Mouse (Mus musculus): ENCODE data around the gene Ppie. TPM values are rescaled to one million over a fixed set of nuclear protein-coding genes. Genes with fewer than 3 reads are reported as not detected.
"Not testable (repeated sequence)": the region's sequence is repeated elsewhere in the genome, so short reads cannot be mapped to it uniquely, and the experiment has no call there.

Gene Ppie
- total and polyA plus RNA-seq, 3 experiments = 14.4 to 23.8 (median 23.6) TPM

GRCm38 (mm10) chr4:123126626-123127025 is 13.1 kb downstream of the Ppie start:
- TF ChIP-seq CTCF (IDR thresholded peaks at IDR 0.05) (no peak), EP300 (IDR thresholded peaks at IDR 0.05; ENCODE audit: insufficient read depth, low read depth, low read length) (no peak)
- no peaks in the 10 kb centered on the region for H3K4me1 ChIP-seq (ENCODE audit: control insufficient read depth, insufficient read depth, low read length)
- H3K27me3 ChIP-seq (ENCODE audit: control insufficient read depth, insufficient read depth, low read length) = no peaks in the 10 kb centered on the region
- WGBS = 94% methylated on average over 7 of the region's 7 CpGs
- DNase-seq = no peak
- no peak overlapping the region for H3K9ac ChIP-seq (ENCODE audit: low read depth, low read length)
- intact Hi-C loops (cut with DNase I) = no loop called here
- H3K36me3 ChIP-seq (ENCODE audit: control insufficient read depth, insufficient read depth, low read length) = no peaks in the 10 kb centered on the region
- no peak overlapping the region for H3K4me3 ChIP-seq
- no peak overlapping the region for H3K27ac ChIP-seq
- H3K79me2 ChIP-seq (replicated peaks; ENCODE audit: control insufficient read depth, insufficient read depth, low read length) = no peaks in the 10 kb centered on the region

GRCm38 (mm10) chr4:123121286-123121685 is 18.5 kb downstream of the Ppie start:
- 83% methylated on average over 2 of the region's 2 CpGs for WGBS
- Histone ChIP-seq H3K27ac (no peak overlapping the region), H3K4me3 (no peak overlapping the region), H3K9ac (ENCODE audit: low read depth, low read length) (no peak overlapping the region), H3K27me3 (ENCODE audit: control insufficient read depth, insufficient read depth, low read length) (peaks cover 1% of the 10 kb centered on the region; the same call in 1 of the 2 replicates), H3K36me3 (ENCODE audit: control insufficient read depth, insufficient read depth, low read length) (no peaks in the 10 kb centered on the region), H3K79me2 (replicated peaks; ENCODE audit: control insufficient read depth, insufficient read depth, low read length) (no peaks in the 10 kb centered on the region), H3K4me1 (ENCODE audit: control insufficient read depth, insufficient read depth, low read length) (no peaks in the 10 kb centered on the region)
- intact Hi-C loops (cut with DNase I) = no loop called here
- no peak for TF ChIP-seq CTCF (IDR thresholded peaks at IDR 0.05)
- TF ChIP-seq POLR2A (IDR thresholded peaks at IDR 0.05; ENCODE audit: insufficient read depth, low read depth, low read length) = no peak
- TF ChIP-seq EP300 (IDR thresholded peaks at IDR 0.05; ENCODE audit: insufficient read depth, low read depth, low read length) = no peak
- no peak for DNase-seq

- H3K79me2 ChIP-seq (replicated peaks; ENCODE audit: control insufficient read depth, insufficient read depth, low read length); H3K9ac ChIP-seq (ENCODE audit: low read depth, low read length); H3K36me3 ChIP-seq (ENCODE audit: control insufficient read depth, insufficient read depth, low read length); H3K27me3 ChIP-seq (ENCODE audit: control insufficient read depth, insufficient read depth, low read length); H3K4me1 ChIP-seq (ENCODE audit: control insufficient read depth, insufficient read depth, low read length); H3K27ac ChIP-seq; DNase-seq; H3K4me3 ChIP-seq; intact Hi-C loops (cut with DNase I): not testable (repeated sequence)
- WGBS = 15% methylated on average over 26 of the region's 42 CpGs
Observed at GRCm38 (mm10) chr4:123116640-123117039, 23.1 kb downstream of the Ppie start.

- no peak within 1 kb of the TSS for H3K27ac ChIP-seq
- intact Hi-C loops (cut with DNase I) = no loop called here
Observed at GRCm38 (mm10) chr4:123116011-123116410, 23.7 kb downstream of the Ppie start, which contains the start of gene Oxct2b. Oxct2b (plus strand) TSS chr4:123116266.

GRCm38 (mm10) chr4:123114651-123115050 is 25.1 kb downstream of the Ppie start:
- H3K4me3 ChIP-seq; intact Hi-C loops (cut with DNase I); H3K27me3 ChIP-seq (ENCODE audit: control insufficient read depth, insufficient read depth, low read length); H3K9ac ChIP-seq (ENCODE audit: low read depth, low read length); H3K79me2 ChIP-seq (replicated peaks; ENCODE audit: control insufficient read depth, insufficient read depth, low read length); H3K27ac ChIP-seq; H3K4me1 ChIP-seq (ENCODE audit: control insufficient read depth, insufficient read depth, low read length); DNase-seq; H3K36me3 ChIP-seq (ENCODE audit: control insufficient read depth, insufficient read depth, low read length): not testable (repeated sequence)
- WGBS = 83% methylated on average over 4 of the region's 4 CpGs

More at GRCm38 (mm10) chr4:123116011-123116410, 23.7 kb downstream of the Ppie start, which contains the start of gene Oxct2b:
- DNase-seq = no peak
- Histone ChIP-seq H3K4me3 (no peak within 1 kb of the TSS), H3K27me3 (ENCODE audit: control insufficient read depth, insufficient read depth, low read length) (peaks cover 1% of the 10 kb centered on the region; the same call in 1 of the 2 replicates), H3K36me3 (ENCODE audit: control insufficient read depth, insufficient read depth, low read length) (no peaks in the 10 kb centered on the region), H3K9ac (ENCODE audit: low read depth, low read length) (no peak within 1 kb of the TSS), H3K4me1 (ENCODE audit: control insufficient read depth, insufficient read depth, low read length) (no peaks in the 10 kb centered on the region), H3K79me2 (replicated peaks; ENCODE audit: control insufficient read depth, insufficient read depth, low read length) (no peaks in the 10 kb centered on the region)
- TF ChIP-seq POLR2A (IDR thresholded peaks at IDR 0.05; ENCODE audit: insufficient read depth, low read depth, low read length) (no peak), CTCF (IDR thresholded peaks at IDR 0.05) (no peak), EP300 (IDR thresholded peaks at IDR 0.05; ENCODE audit: insufficient read depth, low read depth, low read length) (no peak)
- 7% methylated on average over 22 of the region's 22 CpGs for WGBS

GRCm38 (mm10) chr4:123112216-123112764 is 27.5 kb downstream of the Ppie start:
- no peak for DNase-seq
- Histone ChIP-seq H3K9ac (ENCODE audit: low read depth, low read length) (no peak overlapping the region), H3K36me3 (ENCODE audit: control insufficient read depth, insufficient read depth, low read length) (no peaks in the 10 kb centered on the region), H3K27ac (no peak overlapping the region), H3K79me2 (replicated peaks; ENCODE audit: control insufficient read depth, insufficient read depth, low read length) (no peaks in the 10 kb centered on the region), H3K4me1 (ENCODE audit: control insufficient read depth, insufficient read depth, low read length) (no peaks in the 10 kb centered on the region), H3K27me3 (ENCODE audit: control insufficient read depth, insufficient read depth, low read length) (peaks cover 1% of the 10 kb centered on the region; the same call in 1 of the 2 replicates), H3K4me3 (no peak overlapping the region)
- intact Hi-C loops (cut with DNase I) = no loop called here
- TF ChIP-seq POLR2A (IDR thresholded peaks at IDR 0.05; ENCODE audit: insufficient read depth, low read depth, low read length) = no peak
- TF ChIP-seq EP300 (IDR thresholded peaks at IDR 0.05; ENCODE audit: insufficient read depth, low read depth, low read length) = no peak
- no peak for TF ChIP-seq CTCF (IDR thresholded peaks at IDR 0.05)
- 70% methylated on average over 8 of the region's 8 CpGs for WGBS

GRCm38 (mm10) chr4:123111275-123111983 is 28.3 kb downstream of the Ppie start:
- H3K4me3 ChIP-seq; H3K27ac ChIP-seq; intact Hi-C loops (cut with DNase I); H3K9ac ChIP-seq (ENCODE audit: low read depth, low read length); H3K79me2 ChIP-seq (replicated peaks; ENCODE audit: control insufficient read depth, insufficient read depth, low read length); DNase-seq; H3K27me3 ChIP-seq (ENCODE audit: control insufficient read depth, insufficient read depth, low read length); H3K36me3 ChIP-seq (ENCODE audit: control insufficient read depth, insufficient read depth, low read length); H3K4me1 ChIP-seq (ENCODE audit: control insufficient read depth, insufficient read depth, low read length): not testable (repeated sequence)
- WGBS = 72% methylated on average over 10 of the region's 10 CpGs
